ENCODE assay signal across 18 mouse cellular contexts in the genomic region with DNA sequence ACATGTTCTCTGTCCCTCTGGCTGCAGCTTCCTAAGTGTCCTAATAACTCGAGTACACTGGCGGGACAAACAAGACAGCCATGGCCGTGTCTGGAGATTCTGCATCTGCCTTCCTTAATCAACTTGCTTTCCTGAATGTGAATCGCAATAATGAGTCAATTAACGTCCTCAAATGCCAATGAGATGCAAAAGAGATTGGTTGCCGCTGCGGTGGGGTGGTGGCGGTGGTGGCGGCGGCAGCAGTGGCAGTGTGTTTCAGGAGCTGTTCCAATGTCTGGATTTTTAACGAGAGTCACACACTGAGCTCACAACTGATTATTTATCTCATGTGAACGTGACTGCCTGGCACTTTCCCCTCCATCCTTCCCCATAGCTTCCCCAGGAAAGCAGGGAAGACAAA.
DNase-seq lines count a peak whose midpoint lies in the region; ATAC-seq and TF ChIP-seq lines count a peak whose summit lies in the region.
"Had no signal": no experiment of that assay in that cellular context is flagged by ENCODE, and none has a peak within 500 bp of the region (broad histone marks: within the 10 kb centered on the region; RNA-seq: fewer than 3 reads in every experiment).

No protein-coding gene starts in this region.

- TF ChIP-seq CTCF in layer of hippocampus, adult 2 months (conservative IDR thresholded peaks at IDR 0.05) = no peak

- peak; percentile 73 for ATAC-seq in forebrain, embryonic 12.5 days (ENCODE audit: low FRiP score)
- no peak for ATAC-seq in hindbrain, embryonic 15.5 days (ENCODE audit: low FRiP score, low read depth)
- ATAC-seq in neural tube, embryonic 14.5 days (ENCODE audit: low read depth) = no peak
- ATAC-seq: lung, postnatal 0 days had no signal

- H3K9ac ChIP-seq in forebrain, embryonic 12.5 days = no peak overlapping the region
- H3K9ac ChIP-seq in hindbrain, embryonic 15.5 days = no peak overlapping the region
- H3K9ac ChIP-seq in neural tube, embryonic 14.5 days (replicated peaks; ENCODE audit: low read depth, low read length) = no peak overlapping the region
- H3K9ac ChIP-seq: liver, embryonic 14.5 days had no signal

- H3K9me3 ChIP-seq in forebrain, embryonic 12.5 days = no peaks in the 10 kb centered on the region
- no peaks in the 10 kb centered on the region for H3K9me3 ChIP-seq in hindbrain, embryonic 15.5 days
- no peaks in the 10 kb centered on the region for H3K9me3 ChIP-seq in neural tube, embryonic 14.5 days (ENCODE audit: control insufficient read depth, low read length)

- H3K27ac ChIP-seq in layer of hippocampus, adult 2 months = peak overlapping the region; percentile 51
- H3K27ac ChIP-seq in forebrain, embryonic 12.5 days = peak overlapping the region; percentile 53; the same call in 1 of the 2 replicates
- H3K27ac ChIP-seq in hindbrain, embryonic 15.5 days (replicated peaks) = no peak overlapping the region
- H3K27ac ChIP-seq in neural tube, embryonic 14.5 days (ENCODE audit: low read depth, low read length) = no peak overlapping the region
- H3K27ac ChIP-seq: liver, embryonic 14.5 days had no signal

- H3K4me3 ChIP-seq in layer of hippocampus, adult 2 months = peak overlapping the region; percentile 0; the same call in 1 of the 2 replicates
- no peak overlapping the region for H3K4me3 ChIP-seq in forebrain, embryonic 12.5 days (replicated peaks)
- peak overlapping the region; percentile 15; the same call in 1 of the 2 replicates for H3K4me3 ChIP-seq in hindbrain, embryonic 15.5 days
- no peak overlapping the region for H3K4me3 ChIP-seq in neural tube, embryonic 14.5 days (ENCODE audit: low read depth, low read length)

- peaks cover 6% of the 10 kb centered on the region; the same call in 1 of the 2 replicates for H3K4me1 ChIP-seq in forebrain, embryonic 12.5 days
- 0 out of 2 replicates have a peak, but pooled peaks cover 3% of the 10 kb centered on the region for H3K4me1 ChIP-seq in hindbrain, embryonic 15.5 days (replicated peaks)
- no peaks in the 10 kb centered on the region for H3K4me1 ChIP-seq in neural tube, embryonic 14.5 days (ENCODE audit: control insufficient read depth, insufficient read depth, low read length)

- 34% methylated on average over 12 of the region's 12 CpGs for WGBS in forebrain, embryonic 12.5 days
- WGBS in hindbrain, embryonic 15.5 days = 34% methylated on average over 12 of the region's 12 CpGs
- 31% methylated on average over 12 of the region's 12 CpGs for WGBS in neural tube, embryonic 14.5 days

- H3K27me3 ChIP-seq in forebrain, embryonic 12.5 days = no peaks in the 10 kb centered on the region
- no peaks in the 10 kb centered on the region for H3K27me3 ChIP-seq in hindbrain, embryonic 15.5 days
- H3K27me3 ChIP-seq in neural tube, embryonic 14.5 days (ENCODE audit: control insufficient read depth, insufficient read depth, low read length) = no peaks in the 10 kb centered on the region

- H3K36me3 ChIP-seq in forebrain, embryonic 12.5 days (replicated peaks) = no peaks in the 10 kb centered on the region
- H3K36me3 ChIP-seq in hindbrain, embryonic 15.5 days = no peaks in the 10 kb centered on the region
- no peaks in the 10 kb centered on the region for H3K36me3 ChIP-seq in neural tube, embryonic 14.5 days (ENCODE audit: control insufficient read depth, insufficient read depth, low read length)
- H3K36me3 ChIP-seq: G1E had no signal

- DNase-seq in layer of hippocampus, adult 2 months (ENCODE audit: low spot score in 2 of 2) = peak in 1 of 2 experiments; percentile 27
- DNase-seq in layer of hippocampus, postnatal 36 days = no peak
- no peak for DNase-seq in kidney, adult 9 months
- DNase-seq in cerebellum, postnatal 25 days = no peak
- DNase-seq: adrenal gland, adult 2 months; cerebellum, adult 2 months; gastrocnemius, postnatal 25 days; heart, postnatal 4 days; kidney, adult 18-20 months; kidney, postnatal 36 days; right cerebral cortex, postnatal 4 days had no signal

- peak overlapping the region; percentile 34 for H3K4me2 ChIP-seq in forebrain, embryonic 12.5 days
- H3K4me2 ChIP-seq in hindbrain, embryonic 15.5 days = peak overlapping the region; percentile 46
- H3K4me2 ChIP-seq in neural tube, embryonic 14.5 days (ENCODE audit: low read depth, low read length) = peak overlapping the region; percentile 5; the same call in 1 of the 2 replicates
- H3K4me2 ChIP-seq: heart, embryonic 11.5 days had no signal

Comparison
In these comparisons a context has a peak if more than half of its experiments do, and no peak if none do; other contexts are left out.
1. H3K27ac ChIP-seq: peak in layer of hippocampus, adult 2 months (single experiment) and forebrain, embryonic 12.5 days (single experiment); none in hindbrain, embryonic 15.5 days (single experiment) and neural tube, embryonic 14.5 days (single experiment).
2. H3K4me3 ChIP-seq: peak in layer of hippocampus, adult 2 months (single experiment) and hindbrain, embryonic 15.5 days (single experiment); none in forebrain, embryonic 12.5 days (single experiment) and neural tube, embryonic 14.5 days (single experiment).
3. Peak in every context shown above with its lines, with median percentiles within 50 percentile points of each other: H3K4me2 ChIP-seq.